Mouse (Mus musculus) embryonic facial prominence, embryonic 15.5 days (tissue): ENCODE measurements around the gene 1700109H08Rik. TPM values are rescaled to one million over a fixed set of nuclear protein-coding genes. Genes with fewer than 3 reads are reported as not detected.
A peak's percentile ranks its signal among the peaks of the same experiment; 100 is the strongest.

Source experiments
- ATAC-seq: fragments of 200-750 bp; cut with Nextera tagmentation; 2 replicates; pipeline ENCODE4 v1.8.0; 2017; ENCODE audit warnings: low read depth, moderate TSS enrichment; ENCODE audit not compliant: insufficient number of reproducible peaks, low FRiP score, low TSS enrichment
- H3K27ac ChIP-seq: fragments of 300-500 bp; sonication (generic); replicated peaks from 2 replicates; pipeline ENCODE4 v1.5.1; 2015; ENCODE audit warnings: mild to moderate bottlenecking, inconsistent platforms
- H3K27me3 ChIP-seq: fragments of 300-500 bp; sonication (generic); 2 replicates; pipeline ENCODE4 v1.6.1; 2015; ENCODE audit warnings: inconsistent platforms
- H3K36me3 ChIP-seq: fragments of 300-500 bp; sonication (generic); 2 replicates; pipeline ENCODE4 v1.6.1; 2015; ENCODE audit warnings: mild to moderate bottlenecking, inconsistent platforms
- H3K4me1 ChIP-seq: fragments of 300-500 bp; sonication (generic); 2 replicates; pipeline ENCODE4 v1.6.1; 2015; ENCODE audit warnings: inconsistent platforms
- H3K4me2 ChIP-seq: fragments of 300-500 bp; sonication (generic); replicated peaks from 2 replicates; pipeline ENCODE4 v1.6.1; 2015; ENCODE audit warnings: mild to moderate bottlenecking, inconsistent platforms
- H3K4me3 ChIP-seq: fragments of 300-500 bp; sonication (generic); replicated peaks from 2 replicates; pipeline ENCODE4 v1.5.1; 2015; ENCODE audit warnings: mild to moderate bottlenecking, inconsistent platforms
- H3K9ac ChIP-seq: fragments of 300-500 bp; sonication (generic); 2 replicates; pipeline ENCODE4 v1.6.1; 2015; ENCODE audit warnings: inconsistent platforms
- H3K9me3 ChIP-seq: fragments of 300-500 bp; sonication (generic); replicated peaks from 2 replicates; pipeline ENCODE4 v1.6.1; 2016; ENCODE audit warnings: inconsistent platforms
- WGBS: fragments of 180-500 bp; shearing (Covaris S2); methylation state at CpG from one replicate; pipeline ENCODE4 v1.1.7; 2015; 5-methylcytosine and 5-hydroxymethylcytosine counted together
- polyA plus RNA-seq: library from polyadenylated mRNA; unstranded; fragments of >200 nt; fragmentation: Nextera tagmentation; extraction: Ambion mirVana; gene quantifications from 2 replicates; pipeline ENCODE4 v1.2.1, GENCODE M21; 2015

1700109H08Rik gene
- polyA plus RNA-seq, 1 experiment from 2014 or later = 2.3 TPM

- no peak overlapping the region for H3K27ac ChIP-seq
- ATAC-seq = no peak
- H3K9ac ChIP-seq = peak overlapping the region; percentile 90
- peaks cover 12% of the 10 kb centered on the region for H3K4me1 ChIP-seq
- WGBS = 9% methylated on average over 7 of the region's 7 CpGs
- H3K4me3 ChIP-seq = peak overlapping the region; percentile 89
- peak overlapping the region; percentile 61 for H3K4me2 ChIP-seq
- 0 out of 2 replicates have a peak, but pooled peaks cover 6% of the 10 kb centered on the region for H3K36me3 ChIP-seq
- no peaks in the 10 kb centered on the region for H3K9me3 ChIP-seq
- H3K27me3 ChIP-seq = no peaks in the 10 kb centered on the region
Observed at GRCm38 (mm10) chr5:3544480-3544769, 26.9 kb upstream of the 1700109H08Rik start.

- H3K9me3 ChIP-seq = no peaks in the 10 kb centered on the region
- H3K36me3 ChIP-seq = 0 out of 2 replicates have a peak, but pooled peaks cover 6% of the 10 kb centered on the region
- WGBS = 76% methylated on average over 1 of the region's 1 CpGs
- no peak overlapping the region for H3K27ac ChIP-seq
- no peak overlapping the region for H3K9ac ChIP-seq
- peaks cover 12% of the 10 kb centered on the region for H3K4me1 ChIP-seq
- H3K4me3 ChIP-seq = no peak overlapping the region
- ATAC-seq = no peak
- H3K27me3 ChIP-seq = no peaks in the 10 kb centered on the region
- no peak overlapping the region for H3K4me2 ChIP-seq
Observed at GRCm38 (mm10) chr5:3546226-3546625, 25.1 kb upstream of the 1700109H08Rik start.

- 90% methylated on average over 1 of the region's 1 CpGs for whole genome bisulfite sequencing
- Histone ChIP-seq H3K4me3 (no peak overlapping the region), H3K27me3 (no peaks in the 10 kb centered on the region), H3K4me1 (no peaks in the 10 kb centered on the region), H3K36me3 (peaks cover 24% of the 10 kb centered on the region; the same call in 1 of the 2 replicates), H3K4me2 (no peak overlapping the region), H3K27ac (no peak overlapping the region), H3K9me3 (no peaks in the 10 kb centered on the region), H3K9ac (no peak overlapping the region)
- ATAC-seq = no peak
Observed at GRCm38 (mm10) chr5:3551481-3551880, 19.9 kb upstream of the 1700109H08Rik start.

GRCm38 (mm10) chr5:3554198-3554597, 17.2 kb upstream of the 1700109H08Rik start:
- H3K4me3 ChIP-seq = no peak overlapping the region
- no peak overlapping the region for H3K27ac ChIP-seq
- H3K4me2 ChIP-seq = no peak overlapping the region
- H3K36me3 ChIP-seq = peaks cover 32% of the 10 kb centered on the region
- H3K27me3 ChIP-seq = no peaks in the 10 kb centered on the region
- H3K9ac ChIP-seq = no peak overlapping the region
- no peaks in the 10 kb centered on the region for H3K9me3 ChIP-seq
- no peaks in the 10 kb centered on the region for H3K4me1 ChIP-seq
- ATAC-seq = no peak
- 82% methylated on average over 2 of the region's 2 CpGs for WGBS

- Histone ChIP-seq H3K9me3 (no peaks in the 10 kb centered on the region), H3K9ac (no peak overlapping the region), H3K36me3 (peaks cover 94% of the 10 kb centered on the region), H3K4me1 (no peaks in the 10 kb centered on the region), H3K27me3 (no peaks in the 10 kb centered on the region), H3K4me3 (no peak overlapping the region), H3K4me2 (no peak overlapping the region), H3K27ac (no peak overlapping the region)
- WGBS = 97% methylated on average over 2 of the region's 2 CpGs
- ATAC-seq = no peak
Observed at GRCm38 (mm10) chr5:3574825-3575224, 3.5 kb downstream of the 1700109H08Rik start.

GRCm38 (mm10) chr5:3577939-3578338, 6.6 kb downstream of the 1700109H08Rik start:
- peaks cover 83% of the 10 kb centered on the region for H3K36me3 ChIP-seq
- ATAC-seq = no peak

GRCm38 (mm10) chr5:3579066-3579465, 7.7 kb downstream of the 1700109H08Rik start:
- Histone ChIP-seq H3K9ac (no peak overlapping the region), H3K36me3 (peaks cover 80% of the 10 kb centered on the region), H3K27ac (no peak overlapping the region), H3K4me3 (no peak overlapping the region), H3K4me1 (no peaks in the 10 kb centered on the region), H3K27me3 (no peaks in the 10 kb centered on the region), H3K4me2 (no peak overlapping the region), H3K9me3 (no peaks in the 10 kb centered on the region)
- no peak for ATAC-seq
- WGBS = 95% methylated on average over 7 of the region's 7 CpGs

More at GRCm38 (mm10) chr5:3577939-3578338, 6.6 kb downstream of the 1700109H08Rik start:
- WGBS = 83% methylated on average over 2 of the region's 2 CpGs
- no peak overlapping the region for H3K9ac ChIP-seq
- no peak overlapping the region for H3K4me2 ChIP-seq
- H3K4me1 ChIP-seq = no peaks in the 10 kb centered on the region
- no peak overlapping the region for H3K27ac ChIP-seq
- no peaks in the 10 kb centered on the region for H3K9me3 ChIP-seq
- H3K4me3 ChIP-seq = no peak overlapping the region
- no peaks in the 10 kb centered on the region for H3K27me3 ChIP-seq

GRCm38 (mm10) chr5:3595693-3596398, 24.5 kb downstream of the 1700109H08Rik start, which contains the start of gene Pex1:
Gene Pex1, plus strand, starts transcription at chr5:3596066.
- H3K36me3 ChIP-seq = peaks cover 22% of the 10 kb centered on the region
- H3K4me2 ChIP-seq = peak within 1 kb of the TSS; percentile 74
- H3K9ac ChIP-seq = peak within 1 kb of the TSS; percentile 70
- H3K4me3 ChIP-seq = peak within 1 kb of the TSS; percentile 97
- peak within 1 kb of the TSS; percentile 79 for H3K27ac ChIP-seq
- ATAC-seq = peak; percentile 97
- no peaks in the 10 kb centered on the region for H3K9me3 ChIP-seq
- H3K4me1 ChIP-seq = peaks cover 16% of the 10 kb centered on the region
- no peaks in the 10 kb centered on the region for H3K27me3 ChIP-seq
- under 1% methylated on average over 50 of the region's 50 CpGs for WGBS

- peaks cover 16% of the 10 kb centered on the region for H3K4me1 ChIP-seq
- peak within 1 kb of the TSS; percentile 70 for H3K9ac ChIP-seq
- H3K27me3 ChIP-seq = no peaks in the 10 kb centered on the region
- peak within 1 kb of the TSS; percentile 97 for H3K4me3 ChIP-seq
- H3K9me3 ChIP-seq = no peaks in the 10 kb centered on the region
- H3K27ac ChIP-seq = peak within 1 kb of the TSS; percentile 79
- peak; percentile 87 for ATAC-seq
- H3K36me3 ChIP-seq = peaks cover 16% of the 10 kb centered on the region
- WGBS = under 1% methylated on average over 30 of the region's 31 CpGs
- H3K4me2 ChIP-seq = peak within 1 kb of the TSS; percentile 74
Observed at GRCm38 (mm10) chr5:3596399-3596766, 25.0 kb downstream of the 1700109H08Rik start, which contains the start of gene Rbm48. Gene Rbm48, minus strand, starts transcription at chr5:3596585.

GRCm38 (mm10) chr5:3597171-3597570, 25.8 kb downstream of the 1700109H08Rik start:
- no peaks in the 10 kb centered on the region for H3K27me3 ChIP-seq
- no peak for ATAC-seq
- peaks cover 16% of the 10 kb centered on the region for H3K4me1 ChIP-seq
- no peaks in the 10 kb centered on the region for H3K9me3 ChIP-seq
- H3K4me3 ChIP-seq = peak overlapping the region; percentile 97
- 0 out of 2 replicates have a peak, but pooled peaks cover 10% of the 10 kb centered on the region for H3K36me3 ChIP-seq
- no peak overlapping the region for H3K27ac ChIP-seq
- H3K4me2 ChIP-seq = peak overlapping the region; percentile 74
- no peak overlapping the region for H3K9ac ChIP-seq

GRCm38 (mm10) chr5:3598766-3599165, 27.4 kb downstream of the 1700109H08Rik start:
- Histone ChIP-seq H3K36me3 (0 out of 2 replicates have a peak, but pooled peaks cover 2% of the 10 kb centered on the region), H3K27ac (no peak overlapping the region), H3K4me2 (no peak overlapping the region), H3K4me3 (no peak overlapping the region), H3K9me3 (no peaks in the 10 kb centered on the region), H3K4me1 (peaks cover 16% of the 10 kb centered on the region), H3K27me3 (no peaks in the 10 kb centered on the region), H3K9ac (no peak overlapping the region)
- ATAC-seq = no peak
- 86% methylated on average over 5 of the region's 5 CpGs for WGBS

- no peak overlapping the region for H3K4me3 ChIP-seq
- H3K36me3 ChIP-seq = peaks cover 8% of the 10 kb centered on the region
- 70% methylated on average over 1 of the region's 1 CpGs for WGBS
- no peaks in the 10 kb centered on the region for H3K27me3 ChIP-seq
- no peak overlapping the region for H3K27ac ChIP-seq
- no peak overlapping the region for H3K9ac ChIP-seq
- no peaks in the 10 kb centered on the region for H3K9me3 ChIP-seq
- peaks cover 7% of the 10 kb centered on the region for H3K4me1 ChIP-seq
- no peak for ATAC-seq
- no peak overlapping the region for H3K4me2 ChIP-seq
Observed at GRCm38 (mm10) chr5:3600298-3600697, 28.9 kb downstream of the 1700109H08Rik start.
